Mouse (Mus musculus): ENCODE results near the gene Rrnad1.

DNA sequence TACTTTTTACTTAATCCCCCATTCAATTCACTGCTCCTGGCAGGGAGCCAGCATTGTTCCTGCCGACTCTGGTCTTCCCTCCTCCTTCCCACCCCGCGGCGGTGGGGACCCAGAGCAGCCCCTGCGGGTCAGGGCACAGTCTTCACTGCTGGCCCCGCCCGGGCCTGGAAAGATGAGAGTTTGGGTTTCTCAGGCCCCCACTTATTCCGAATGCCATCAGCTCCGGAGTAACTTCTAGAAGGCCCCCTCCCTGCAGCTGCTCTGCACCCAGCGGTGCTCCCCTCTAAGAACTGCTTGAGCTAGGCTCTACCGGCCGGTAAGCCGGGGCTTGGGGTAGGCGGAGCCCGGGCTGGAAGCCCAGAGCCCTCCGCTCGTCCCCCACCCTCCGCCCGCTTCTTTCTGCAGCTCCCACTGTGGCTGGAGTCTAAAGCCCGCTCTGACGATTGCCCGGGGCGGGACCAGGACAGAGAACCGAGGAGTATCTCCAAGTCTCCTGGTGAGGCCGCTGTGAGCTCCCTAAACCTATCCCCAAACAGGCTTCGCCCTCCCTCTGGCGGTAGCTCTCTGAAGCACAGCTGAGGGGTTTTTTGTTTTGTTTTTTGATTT is 30.2 kb upstream of the Rrnad1 start:
- no peak for TF ChIP-seq POLR2A (IDR thresholded peaks at IDR 0.05; ENCODE audit: low read depth, low read length)
- TF ChIP-seq CTCF (conservative IDR thresholded peaks at IDR 0.05; ENCODE audit: insufficient read depth, insufficient read length, low read depth, low read length), result peak; percentile 96
